Mouse (Mus musculus): Measurements from ENCODE around the gene Nmt2. TPM values are rescaled to one million over a fixed set of nuclear protein-coding genes. Genes with fewer than 3 reads are reported as not detected.

The Nmt2 gene
- total RNA-seq, 2 experiments from 2014 or later, result 9.2 to 9.9 TPM

- intact Hi-C loops (cut with DNase I), result loop anchor here (5.0 kb wide), 2 partner anchors 207 to 232 kb away; no protein-coding TSS in a partner anchor
- DNase-seq (ENCODE audit: low spot score), result no peak
These were observed 40.5 kb downstream of the Nmt2 start for GRCm38 (mm10) chr2:3324381-3325130.

- intact Hi-C loops (cut with DNase I), result loop anchor here (5.0 kb wide), 2 partner anchors 209 to 234 kb away; no protein-coding TSS in a partner anchor
- DNase-seq (ENCODE audit: low spot score), result no peak
These were observed 42.5 kb downstream of the Nmt2 start for GRCm38 (mm10) chr2:3326547-3326946.

DNA sequence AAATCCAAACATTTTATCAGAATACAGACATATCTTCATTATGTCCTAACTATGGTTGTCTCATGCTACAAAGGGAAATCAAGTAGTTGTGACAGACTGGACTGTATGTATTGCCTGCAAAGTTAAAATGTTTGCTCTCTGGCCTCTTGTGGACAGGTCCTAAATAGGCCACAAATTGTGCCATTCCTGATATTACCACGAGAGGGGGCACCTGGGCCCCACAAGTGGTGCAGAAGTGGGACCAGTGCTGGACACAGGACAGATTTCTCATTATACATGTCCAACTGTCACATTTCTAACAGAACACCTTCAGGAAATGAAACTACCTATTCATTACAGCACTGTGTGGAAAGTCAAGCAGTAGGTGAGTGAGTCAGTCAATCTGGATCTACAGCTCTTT lies 43.3 kb downstream of the Nmt2 start:
- intact Hi-C loops (cut with DNase I), result loop anchor here (5.0 kb wide), 2 partner anchors 210 to 235 kb away; no protein-coding TSS in a partner anchor
- no peak for DNase-seq (ENCODE audit: low spot score)

DNA sequence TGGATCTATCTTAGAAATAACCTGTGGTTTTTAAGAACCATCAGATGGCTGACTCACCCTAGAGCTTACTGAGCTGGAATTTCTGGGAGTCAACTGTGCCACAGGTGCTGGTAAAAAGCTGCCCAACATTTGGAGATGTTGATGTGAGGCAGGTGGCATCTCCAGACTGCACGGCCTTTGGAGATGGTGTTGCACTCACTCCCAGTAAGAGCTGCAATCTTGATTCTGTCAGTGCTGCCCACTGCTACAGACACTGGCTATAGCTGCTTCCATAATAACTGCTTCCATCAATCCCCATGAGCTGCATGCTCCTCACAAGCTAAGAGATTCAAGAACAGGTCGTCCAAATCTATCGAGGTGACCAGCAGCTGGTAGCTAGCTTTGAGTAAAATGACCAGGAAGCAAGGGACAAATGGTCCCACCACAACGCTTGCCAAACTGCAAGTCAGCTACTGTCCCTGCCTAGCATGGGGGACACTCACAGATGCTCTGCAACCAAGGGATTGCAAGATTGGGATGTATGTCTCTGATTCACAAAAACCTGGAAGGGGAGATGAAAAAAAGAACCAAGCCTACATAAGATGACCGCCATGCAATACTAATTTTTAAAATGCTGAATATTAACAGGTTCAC lies 47.2 kb downstream of the Nmt2 start:
- intact Hi-C loops (cut with DNase I), result loop anchor here (5.0 to 10.0 kb wide), 2 partner anchors 86 to 184 kb away; partner anchors contain the start of genes Cdnf, Gm45902 and Hspa14

GRCm38 (mm10) chr2:3332056-3332455 lies 48.0 kb downstream of the Nmt2 start:
- DNase-seq (ENCODE audit: low spot score), result no peak
- intact Hi-C loops (cut with DNase I), result loop anchor here (2.0 to 10.0 kb wide), 3 partner anchors 47 to 183 kb away; partner anchors contain the start of genes Cdnf, Gm45902, Hspa14 and Nmt2

More for the DNA sequence above, 47.2 kb downstream of the Nmt2 start:
- no peak for DNase-seq (ENCODE audit: low spot score)

- DNase-seq (ENCODE audit: low spot score), result peak; percentile 97
- intact Hi-C loops (cut with DNase I), result loop anchor here (2.0 to 10.0 kb wide), 3 partner anchors 48 to 182 kb away; partner anchors contain the start of genes Cdnf, Gm45902, Hspa14 and Nmt2
These were observed 48.7 kb downstream of the Nmt2 start, which contains the start of gene Rpp38 for GRCm38 (mm10) chr2:3332484-3333242. TSS of gene Rpp38 (minus strand) at chr2:3332643.

- intact Hi-C loops (cut with DNase I), result loop anchor here (2.0 to 10.0 kb wide), 3 partner anchors 49 to 181 kb away; partner anchors contain the start of genes Cdnf, Gm45902, Hspa14 and Nmt2
- no peak for DNase-seq (ENCODE audit: low spot score)
These were observed 49.7 kb downstream of the Nmt2 start for GRCm38 (mm10) chr2:3333761-3334160.

DNA sequence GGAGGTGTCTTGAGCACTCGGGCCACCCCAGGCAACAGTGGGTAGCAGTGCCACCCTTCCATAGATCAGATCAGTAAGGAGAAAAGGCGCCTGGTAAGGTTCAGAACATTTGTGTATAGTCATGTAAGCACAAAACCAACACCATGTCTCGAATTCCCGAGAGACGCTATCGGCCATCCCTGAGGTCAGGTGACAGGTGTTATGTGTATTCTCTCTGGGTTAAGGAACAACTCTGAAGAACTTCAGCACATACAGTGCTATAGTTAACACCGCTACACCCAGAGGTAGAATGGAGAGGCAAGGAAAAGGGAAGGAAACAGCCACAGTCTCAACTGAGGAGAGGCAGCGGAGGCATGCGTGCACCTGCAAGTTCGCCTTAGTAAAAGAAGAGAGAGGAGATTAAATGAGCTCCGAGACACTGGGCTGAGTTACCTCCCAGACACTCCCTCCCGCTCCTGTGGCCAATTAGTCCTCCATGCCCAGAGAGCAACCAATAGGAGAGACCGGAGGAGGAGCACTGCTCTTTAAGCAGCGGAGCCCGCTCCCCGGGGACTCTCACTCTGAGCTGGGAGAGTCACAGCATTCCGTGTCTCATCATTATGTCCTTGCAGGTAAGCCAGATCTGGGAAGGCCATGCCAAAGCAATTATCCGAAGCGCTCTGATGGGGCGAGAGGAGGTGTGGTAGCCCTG lies 51.7 kb downstream of the Nmt2 start, which contains the start of gene Acbd7:
Gene Acbd7, plus strand, starts transcription at position 558 of the 691 bp plus-strand sequence.
- intact Hi-C loops (cut with DNase I), result loop anchor here (10.0 kb wide), 1 partner anchor 179 kb away; the partner anchor contains the start of genes Cdnf, Gm45902 and Hspa14
- DNase-seq (ENCODE audit: low spot score), result no peak

DNA sequence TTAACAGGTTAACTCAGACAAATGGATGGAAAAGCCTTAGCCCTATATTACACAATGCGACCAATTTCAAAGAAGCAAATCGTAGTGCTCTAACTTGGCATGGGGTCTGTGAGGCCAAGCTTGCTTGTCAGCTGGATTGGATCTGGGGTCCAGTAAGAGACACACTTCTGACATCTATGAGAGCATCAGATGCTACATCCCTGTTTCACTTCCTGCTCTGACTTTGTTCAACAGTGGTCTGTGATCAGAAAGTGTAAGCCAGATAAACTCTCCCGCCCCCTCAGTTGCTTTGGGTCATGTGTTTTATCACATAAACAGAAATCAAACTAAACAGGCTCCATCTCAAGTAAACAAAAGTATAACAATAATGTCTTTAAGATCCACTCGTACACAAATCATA lies 64.4 kb downstream of the Nmt2 start:
- intact Hi-C loops (cut with DNase I), result loop anchor here (5.0 to 10.0 kb wide), 3 partner anchors 64 to 456 kb away; no protein-coding TSS in a partner anchor
- DNase-seq (ENCODE audit: low spot score), result no peak

DNA sequence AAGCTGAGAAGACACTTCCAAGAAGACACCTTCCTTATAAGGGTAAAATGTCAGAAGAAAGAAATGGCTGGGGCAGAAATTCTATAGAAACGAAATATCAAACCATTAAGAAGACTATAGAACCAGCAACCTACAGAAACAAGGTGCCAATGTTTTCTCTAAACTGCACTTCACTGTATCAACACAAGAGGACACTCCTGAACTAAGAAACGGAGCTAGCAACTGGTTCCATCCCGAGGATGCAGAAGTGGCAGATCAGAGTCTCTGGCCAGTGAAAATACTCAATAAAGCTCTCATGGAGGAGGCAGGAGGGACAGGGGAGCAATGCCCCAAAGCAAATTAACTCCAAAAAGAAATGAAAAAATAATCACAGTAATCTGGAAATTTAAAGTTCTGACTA lies 64.9 kb downstream of the Nmt2 start:
- DNase-seq (ENCODE audit: low spot score), result no peak
- intact Hi-C loops (cut with DNase I), result loop anchor here (5.0 to 10.0 kb wide), 3 partner anchors 63 to 456 kb away; no protein-coding TSS in a partner anchor

DNA sequence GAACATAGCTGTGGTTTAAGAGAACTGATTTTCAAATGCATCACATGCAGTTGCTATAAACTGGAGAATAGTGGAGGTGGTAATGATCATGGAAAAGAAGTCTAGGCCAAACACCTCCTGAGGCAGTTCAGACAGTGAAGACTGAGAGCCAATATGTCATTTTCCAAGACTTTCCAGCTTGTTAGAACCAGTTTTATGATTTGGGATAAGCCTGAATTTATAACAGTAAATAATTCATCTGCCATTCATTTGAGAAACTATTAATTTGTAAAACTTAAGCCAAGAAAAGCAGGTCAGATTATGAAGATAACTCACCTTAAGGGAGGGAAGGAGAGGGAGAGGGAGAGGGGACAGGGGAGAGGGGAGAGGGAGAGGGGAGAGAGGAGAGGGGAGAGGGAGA lies 69.1 kb downstream of the Nmt2 start:
- DNase-seq (ENCODE audit: low spot score), result no peak
- intact Hi-C loops (cut with DNase I), result no loop called here

GRCm38 (mm10) chr2:3355793-3356192 lies 71.8 kb downstream of the Nmt2 start:
- DNase-seq (ENCODE audit: low spot score), result no peak
- intact Hi-C loops (cut with DNase I), result no loop called here

DNA sequence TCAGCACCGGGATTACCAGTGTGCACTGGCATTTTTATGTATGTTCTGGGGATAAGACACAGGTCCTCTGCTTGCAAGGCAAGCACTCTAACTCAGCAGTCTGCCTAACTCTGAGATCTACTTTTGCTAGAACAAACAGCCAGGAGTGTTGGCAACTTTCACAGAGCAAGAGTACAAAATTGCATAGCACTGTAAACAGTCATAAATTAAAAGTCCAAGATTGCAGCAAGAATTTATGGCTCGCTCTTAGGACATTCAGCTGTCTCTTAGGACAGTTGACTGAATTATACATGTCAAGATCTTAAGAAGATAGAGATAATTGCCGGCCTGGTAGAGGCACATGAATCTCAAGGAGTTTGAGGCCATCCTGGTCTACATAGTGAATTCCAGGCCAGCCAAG lies 72.3 kb downstream of the Nmt2 start:
- intact Hi-C loops (cut with DNase I), result no loop called here
- DNase-seq (ENCODE audit: low spot score), result no peak

- intact Hi-C loops (cut with DNase I), result no loop called here
- DNase-seq (ENCODE audit: low spot score), result no peak
These were observed 73.9 kb downstream of the Nmt2 start for GRCm38 (mm10) chr2:3357887-3358286.

- intact Hi-C loops (cut with DNase I), result no loop called here
- no peak for DNase-seq (ENCODE audit: low spot score)
These were observed 77.1 kb downstream of the Nmt2 start for GRCm38 (mm10) chr2:3361067-3361466.

GRCm38 (mm10) chr2:3365127-3365526 lies 81.1 kb downstream of the Nmt2 start:
- intact Hi-C loops (cut with DNase I), result no loop called here
- DNase-seq (ENCODE audit: low spot score), result no peak
